Mouse (Mus musculus): ENCODE results near the gene Kctd2.
"Not testable (repeated sequence)": the region's sequence is repeated elsewhere in the genome, so short reads cannot be mapped to it uniquely, and the experiment has no call there.

The Kctd2 gene

GRCm38 (mm10) chr11:115475758-115476237 is 55.9 kb downstream of the Kctd2 start:
- DNase-seq = no peak

GRCm38 (mm10) chr11:115476630-115477029 is 56.7 kb downstream of the Kctd2 start:
- DNase-seq = not testable (repeated sequence)

DNA sequence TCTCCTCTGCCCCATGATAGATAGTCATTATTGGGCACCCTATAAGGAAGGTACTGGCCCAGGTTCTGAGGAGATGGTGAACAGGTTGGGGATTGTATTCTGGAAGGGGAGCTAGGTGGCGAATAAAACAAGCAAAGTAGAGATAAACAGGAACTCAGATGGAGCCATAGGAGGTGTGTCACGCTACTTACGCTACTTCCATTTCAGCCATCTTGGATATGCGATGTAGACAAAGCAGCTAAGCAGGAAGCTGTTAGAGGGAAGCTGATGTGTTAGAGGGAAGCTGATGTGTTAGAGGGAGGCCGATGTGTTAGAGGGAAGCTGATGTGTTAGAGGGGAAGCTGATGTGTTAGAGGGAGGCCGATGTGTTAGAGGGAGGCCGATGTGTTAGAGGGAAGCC is 57.5 kb downstream of the Kctd2 start:
- not testable (repeated sequence) for DNase-seq

DNA sequence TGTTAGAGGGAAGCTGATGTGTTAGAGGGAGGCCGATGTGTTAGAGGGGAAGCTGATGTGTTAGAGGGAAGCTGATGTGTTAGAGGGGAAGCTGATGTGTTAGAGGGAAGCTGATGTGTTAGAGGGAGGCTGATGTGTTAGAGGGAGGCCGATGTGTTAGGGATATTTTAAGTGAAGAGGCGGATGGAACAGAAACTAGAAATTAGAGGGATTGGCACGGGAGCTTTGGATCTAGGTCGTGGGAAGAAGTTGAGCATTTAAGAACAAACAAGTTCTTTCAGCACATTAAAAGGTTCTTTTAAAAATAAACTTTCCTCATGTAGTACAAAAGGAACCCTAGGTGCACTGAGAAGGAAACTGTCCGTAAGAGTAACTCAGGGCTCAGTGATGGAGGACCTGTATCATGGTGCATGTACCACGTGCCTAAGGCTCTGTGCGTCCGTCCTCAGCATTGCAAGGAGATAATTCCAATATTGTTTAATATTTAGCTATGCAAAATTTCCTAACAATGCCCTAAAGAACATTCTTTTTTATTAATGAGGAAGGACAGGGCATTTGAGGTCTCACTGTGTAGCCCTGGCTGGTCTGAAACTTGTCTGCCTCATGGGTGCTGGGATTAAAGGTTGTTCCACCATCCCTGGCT is 58.5 kb downstream of the Kctd2 start:
- DNase-seq = no peak

All from cerebellum, adult 18-20 months (tissue).